Mouse (Mus musculus): ENCODE results near the gene Eif4e. TPM values are rescaled to one million over a fixed set of nuclear protein-coding genes. Genes with fewer than 3 reads are reported as not detected.
"Not testable (repeated sequence)": the region's sequence is repeated elsewhere in the genome, so short reads cannot be mapped to it uniquely, and the experiment has no call there.

Eif4e gene
- total and polyA plus RNA-seq, 2 experiments from 2014 or later, result 94.0 to 290 TPM

DNA sequence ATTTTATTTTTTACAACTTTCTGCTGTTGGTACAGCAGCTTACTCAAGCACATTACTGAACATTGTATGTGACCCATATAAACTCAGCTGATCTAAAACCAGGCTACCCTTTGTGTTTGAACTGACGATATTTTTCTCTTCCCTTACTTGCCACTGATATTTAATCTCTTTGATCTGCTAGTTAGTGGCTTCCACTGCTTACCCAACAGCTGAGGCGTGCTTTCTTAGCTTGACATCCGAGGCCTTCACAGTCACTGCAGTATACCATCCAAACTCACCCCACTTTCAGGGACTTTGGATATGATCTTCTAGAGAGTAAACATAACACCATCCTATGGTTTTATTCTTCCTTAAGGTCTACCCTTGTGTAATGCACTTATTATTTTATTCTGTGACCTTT, 16.6 kb downstream of the Eif4e start:
- H3K9ac ChIP-seq (replicated peaks; ENCODE audit: low read length), result no peak overlapping the region

DNA sequence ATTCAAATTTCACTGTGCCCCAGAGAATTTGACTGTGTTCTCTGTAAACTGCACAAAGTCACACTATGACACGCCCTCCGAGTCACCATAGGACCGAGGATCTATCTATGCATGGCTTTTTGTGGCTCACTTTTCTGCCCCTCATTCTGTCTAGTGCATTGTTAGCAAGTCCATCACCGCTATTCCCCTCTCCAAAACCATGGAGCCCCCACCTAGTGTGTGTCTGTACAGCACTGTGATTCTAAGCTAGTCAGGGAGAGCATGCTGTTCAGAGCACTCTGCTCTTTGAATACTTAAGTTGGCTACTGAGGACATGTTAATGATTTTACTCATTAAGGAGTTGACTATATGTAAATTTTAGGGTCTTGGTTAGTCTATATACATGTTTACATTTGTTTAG, 18.1 kb downstream of the Eif4e start:
- 67% methylated on average over 4 of the region's 4 CpGs for WGBS
- H3K27me3 ChIP-seq (ENCODE audit: insufficient read depth, low read length), result no peaks in the 10 kb centered on the region
- H3K9me3 ChIP-seq (ENCODE audit: low read length), result no peaks in the 10 kb centered on the region
- no peak overlapping the region for H3K9ac ChIP-seq (replicated peaks; ENCODE audit: low read length)
- no peak overlapping the region for H3K4me2 ChIP-seq (ENCODE audit: low read depth, low read length)
- H3K4me3 ChIP-seq (ENCODE audit: low read length), result no peak overlapping the region
- TF ChIP-seq CTCF (IDR thresholded peaks at IDR 0.05; ENCODE audit: low read depth), result no peak
- no peak overlapping the region for H3K27ac ChIP-seq
- no peaks in the 10 kb centered on the region for H3K36me3 ChIP-seq (ENCODE audit: insufficient read depth, low read length)
- no peak for DNase-seq (ENCODE audit: low spot score)
- ATAC-seq, result no peak
- no peaks in the 10 kb centered on the region for H3K4me1 ChIP-seq (ENCODE audit: insufficient read depth, low read length)

More for the DNA sequence above, 16.6 kb downstream of the Eif4e start:
- no peak overlapping the region for H3K4me3 ChIP-seq (ENCODE audit: low read length)
- H3K36me3 ChIP-seq (ENCODE audit: insufficient read depth, low read length), result no peaks in the 10 kb centered on the region
- H3K27ac ChIP-seq, result no peak overlapping the region
- H3K4me1 ChIP-seq (ENCODE audit: insufficient read depth, low read length), result no peaks in the 10 kb centered on the region
- no peaks in the 10 kb centered on the region for H3K9me3 ChIP-seq (ENCODE audit: low read length)
- ATAC-seq (no peak), DNase-seq (ENCODE audit: low spot score) (no peak)
- no peak for TF ChIP-seq CTCF (IDR thresholded peaks at IDR 0.05; ENCODE audit: low read depth)
- no peak overlapping the region for H3K4me2 ChIP-seq (ENCODE audit: low read depth, low read length)
- no peaks in the 10 kb centered on the region for H3K27me3 ChIP-seq (ENCODE audit: insufficient read depth, low read length)
- WGBS, result 72% methylated on average over 3 of the region's 3 CpGs

DNA sequence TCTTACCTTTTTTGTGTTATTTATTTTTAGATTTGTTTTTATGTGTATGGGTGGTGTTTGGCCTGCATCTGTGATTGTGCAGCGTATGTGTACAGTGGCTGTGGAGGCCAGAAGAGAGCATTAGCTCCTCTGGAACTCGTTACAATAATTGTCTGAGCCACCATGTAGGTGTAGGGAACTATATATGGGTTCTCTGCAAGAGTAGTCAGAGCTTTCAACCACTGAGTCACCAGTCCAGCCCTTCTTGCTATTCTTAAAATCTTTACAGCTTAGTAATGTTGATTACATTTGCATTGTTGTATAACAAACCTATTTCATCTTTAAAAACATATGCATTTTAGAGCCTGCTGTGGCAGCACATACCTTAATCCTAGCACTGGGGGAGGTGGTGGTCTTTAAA, 20.7 kb downstream of the Eif4e start:
- Histone ChIP-seq H3K27me3 (ENCODE audit: insufficient read depth, low read length) (no peaks in the 10 kb centered on the region), H3K9me3 (ENCODE audit: low read length) (no peaks in the 10 kb centered on the region), H3K9ac (replicated peaks; ENCODE audit: low read length) (no peak overlapping the region), H3K4me2 (ENCODE audit: low read depth, low read length) (no peak overlapping the region), H3K27ac (no peak overlapping the region), H3K36me3 (ENCODE audit: insufficient read depth, low read length) (peaks cover 11% of the 10 kb centered on the region), H3K4me1 (ENCODE audit: insufficient read depth, low read length) (no peaks in the 10 kb centered on the region), H3K4me3 (ENCODE audit: low read length) (no peak overlapping the region)
- no peak for ATAC-seq
- 90% methylated on average over 2 of the region's 2 CpGs for WGBS
- TF ChIP-seq CTCF (IDR thresholded peaks at IDR 0.05; ENCODE audit: low read depth), result no peak
- DNase-seq (ENCODE audit: low spot score), result no peak

DNA sequence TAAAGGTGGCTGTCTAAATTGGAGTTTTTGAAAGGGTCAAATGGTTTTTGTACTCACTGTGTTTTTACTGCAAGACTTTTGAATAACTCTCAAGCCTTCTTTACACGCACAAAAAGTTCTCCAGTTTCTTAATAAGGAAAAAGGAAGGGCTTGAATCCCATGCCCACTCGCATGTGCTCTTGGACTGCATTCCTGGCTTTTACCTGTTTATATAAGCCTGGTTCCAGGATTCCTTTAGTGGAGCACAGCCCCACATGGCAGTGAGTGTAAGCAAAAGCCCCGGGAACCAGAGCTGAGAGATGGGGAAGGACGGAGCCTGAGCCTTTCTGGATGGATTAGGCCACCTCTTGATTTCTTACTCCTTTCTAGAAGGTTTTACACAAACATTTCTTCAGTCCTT, 23.1 kb downstream of the Eif4e start:
- Histone ChIP-seq H3K27ac (no peak overlapping the region), H3K4me1 (ENCODE audit: insufficient read depth, low read length) (no peaks in the 10 kb centered on the region), H3K9me3 (ENCODE audit: low read length) (no peaks in the 10 kb centered on the region), H3K4me2 (ENCODE audit: low read depth, low read length) (no peak overlapping the region), H3K27me3 (ENCODE audit: insufficient read depth, low read length) (no peaks in the 10 kb centered on the region), H3K36me3 (ENCODE audit: insufficient read depth, low read length) (peaks cover 14% of the 10 kb centered on the region), H3K4me3 (ENCODE audit: low read length) (no peak overlapping the region), H3K9ac (replicated peaks; ENCODE audit: low read length) (no peak overlapping the region)
- 82% methylated on average over 4 of the region's 4 CpGs for WGBS
- no peak for DNase-seq (ENCODE audit: low spot score)
- TF ChIP-seq CTCF (IDR thresholded peaks at IDR 0.05; ENCODE audit: low read depth), result no peak
- no peak for ATAC-seq

DNA sequence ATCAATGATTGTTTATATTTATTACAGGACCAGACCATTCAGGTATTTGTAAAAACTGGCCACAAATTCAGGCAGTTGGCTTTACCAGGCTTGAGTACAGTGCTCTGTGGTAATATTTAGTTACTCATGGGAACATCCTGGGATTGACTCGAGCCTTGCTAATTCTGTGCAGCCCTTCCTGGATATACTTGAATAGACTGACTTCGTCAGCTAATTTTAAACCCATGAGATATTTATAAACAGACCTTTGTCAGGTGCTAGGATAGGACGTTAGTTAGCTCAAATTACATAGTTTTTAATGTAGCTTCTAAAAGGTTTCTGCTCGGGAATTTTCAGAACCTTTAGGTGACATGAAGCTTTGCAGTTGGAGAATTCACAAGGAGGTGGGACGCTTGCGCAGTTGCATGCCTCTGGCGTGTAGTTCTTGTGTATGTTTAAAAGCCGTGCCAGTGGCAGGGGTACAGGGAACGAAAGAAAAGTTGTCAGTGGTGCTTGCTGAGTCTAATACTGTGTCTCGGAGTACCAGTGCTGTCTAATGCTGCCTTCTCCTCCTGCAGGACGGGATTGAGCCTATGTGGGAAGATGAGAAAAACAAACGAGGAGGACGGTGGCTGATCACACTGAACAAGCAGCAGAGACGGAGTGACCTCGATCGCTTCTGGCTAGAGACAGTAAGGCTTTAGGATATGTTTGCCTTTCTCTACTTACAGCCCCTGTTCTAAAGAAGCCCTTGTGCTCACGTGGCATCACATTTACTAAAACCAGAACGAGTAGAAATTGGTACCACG, 24.6 kb downstream of the Eif4e start:
- ATAC-seq, result no peak
- H3K9ac ChIP-seq (replicated peaks; ENCODE audit: low read length), result no peak overlapping the region
- no peak for TF ChIP-seq CTCF (IDR thresholded peaks at IDR 0.05; ENCODE audit: low read depth)
- WGBS, result 93% methylated on average over 19 of the region's 19 CpGs
- no peak overlapping the region for H3K27ac ChIP-seq
- no peaks in the 10 kb centered on the region for H3K9me3 ChIP-seq (ENCODE audit: low read length)
- H3K4me3 ChIP-seq (ENCODE audit: low read length), result no peak overlapping the region
- peaks cover 14% of the 10 kb centered on the region for H3K36me3 ChIP-seq (ENCODE audit: insufficient read depth, low read length)
- H3K27me3 ChIP-seq (ENCODE audit: insufficient read depth, low read length), result no peaks in the 10 kb centered on the region
- H3K4me1 ChIP-seq (ENCODE audit: insufficient read depth, low read length), result no peaks in the 10 kb centered on the region
- no peak for DNase-seq (ENCODE audit: low spot score)
- no peak overlapping the region for H3K4me2 ChIP-seq (ENCODE audit: low read depth, low read length)

DNA sequence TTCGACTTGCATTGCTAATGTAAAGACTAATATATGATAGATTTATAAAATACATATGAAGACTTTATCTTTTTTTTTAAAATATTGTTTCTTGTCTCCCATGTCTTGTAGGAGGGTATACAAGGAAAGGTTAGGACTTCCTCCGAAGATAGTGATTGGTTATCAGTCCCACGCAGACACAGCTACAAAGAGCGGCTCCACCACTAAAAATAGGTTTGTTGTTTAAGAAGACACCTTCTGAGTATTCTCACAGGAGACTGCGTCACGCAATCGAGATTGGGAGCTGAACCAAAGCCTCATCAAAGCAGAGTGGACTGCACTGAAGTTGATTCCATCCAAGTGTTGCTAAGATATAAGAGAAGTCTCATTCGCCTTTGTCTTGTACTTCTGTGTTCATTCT, 29.3 kb downstream of the Eif4e start:
- peaks cover 21% of the 10 kb centered on the region for H3K36me3 ChIP-seq (ENCODE audit: insufficient read depth, low read length)
- H3K27ac ChIP-seq; H3K9me3 ChIP-seq (ENCODE audit: low read length): not testable (repeated sequence)

DNA sequence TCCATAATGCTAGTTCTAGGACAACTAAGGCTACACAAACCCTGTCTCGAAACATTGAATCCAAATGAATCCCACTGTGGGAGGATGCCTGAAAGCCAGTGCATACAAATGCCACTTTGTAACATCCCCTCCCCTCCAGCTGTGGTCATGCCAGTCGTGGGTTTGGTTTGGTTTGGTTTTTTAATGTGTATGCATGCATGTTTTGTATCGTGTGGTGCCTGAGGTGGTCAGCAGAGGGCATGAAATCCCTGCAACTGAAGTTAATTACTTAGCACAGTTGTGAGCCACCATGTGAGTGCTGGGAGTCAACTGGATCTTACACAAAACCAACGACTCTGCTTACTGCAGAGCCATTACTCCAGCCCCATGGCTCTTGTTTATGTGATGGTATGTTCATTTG, 32.5 kb downstream of the Eif4e start:
- no peaks in the 10 kb centered on the region for H3K27me3 ChIP-seq (ENCODE audit: insufficient read depth, low read length)
- H3K9me3 ChIP-seq (ENCODE audit: low read length), result no peaks in the 10 kb centered on the region
- no peak overlapping the region for H3K27ac ChIP-seq
- DNase-seq (ENCODE audit: low spot score), result peak; percentile 69
- peak; percentile 86 for ATAC-seq
- no peak overlapping the region for H3K4me2 ChIP-seq (ENCODE audit: low read depth, low read length)
- TF ChIP-seq CTCF (IDR thresholded peaks at IDR 0.05; ENCODE audit: low read depth), result peak; percentile 76
- WGBS, result 32% methylated on average over 4 of the region's 4 CpGs
- no peak overlapping the region for H3K9ac ChIP-seq (replicated peaks; ENCODE audit: low read length)
- H3K36me3 ChIP-seq (ENCODE audit: insufficient read depth, low read length), result peaks cover 9% of the 10 kb centered on the region; the same call in 1 of the 2 replicates
- no peaks in the 10 kb centered on the region for H3K4me1 ChIP-seq (ENCODE audit: insufficient read depth, low read length)
- H3K4me3 ChIP-seq (ENCODE audit: low read length), result no peak overlapping the region

More for the DNA sequence above, 29.3 kb downstream of the Eif4e start:
- H3K4me2 ChIP-seq (ENCODE audit: low read depth, low read length); H3K9ac ChIP-seq (replicated peaks; ENCODE audit: low read length); DNase-seq (ENCODE audit: low spot score); H3K4me3 ChIP-seq (ENCODE audit: low read length); ATAC-seq; H3K4me1 ChIP-seq (ENCODE audit: insufficient read depth, low read length); H3K27me3 ChIP-seq (ENCODE audit: insufficient read depth, low read length): not testable (repeated sequence)
- 98% methylated on average over 8 of the region's 8 CpGs for WGBS

Data from hindbrain, postnatal 0 days (tissue).